Mouse (Mus musculus): ENCODE measurements around the gene Gm40193. TPM values are rescaled to one million over a fixed set of nuclear protein-coding genes. Genes with fewer than 3 reads are reported as not detected.

Gm40193 gene
- polyA plus RNA-seq (2015; fragmentation: Nextera tagmentation; extraction: Ambion mirVana), result not detected in 2 replicates

DNA sequence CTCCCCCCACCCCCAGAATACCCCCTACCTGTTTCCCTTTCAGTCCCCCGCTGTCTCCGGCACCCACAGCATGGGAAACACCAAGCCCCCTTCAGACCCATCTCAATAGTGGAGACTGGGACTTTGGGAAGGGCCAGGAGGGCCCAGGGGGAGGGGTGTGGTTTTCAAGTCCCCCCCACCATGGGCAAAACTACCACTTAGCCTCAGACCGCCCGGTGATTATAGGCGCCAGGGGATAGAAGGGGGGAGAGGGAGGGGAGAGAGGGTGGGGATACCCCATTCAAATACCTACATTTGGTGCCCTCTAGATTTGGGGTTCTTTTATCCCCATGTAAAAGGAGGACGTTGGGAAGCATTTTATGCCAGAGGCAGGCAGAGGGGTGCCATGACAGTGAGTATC lies at the start of gene Gm40193:
TSS of gene Gm40193 (minus strand) at position 101 of the 400 bp plus-strand sequence.
- 72% methylated on average over 6 of the region's 6 CpGs for whole genome bisulfite sequencing (ENCODE audit: insufficient replicate concordance)
- H3K9me3 ChIP-seq (replicated peaks; ENCODE audit: control insufficient read depth, low read length), result no peaks in the 10 kb centered on the region
- no peak within 1 kb of the TSS for H3K27ac ChIP-seq (ENCODE audit: low read length)
- H3K9ac ChIP-seq (ENCODE audit: low read depth, low read length), result no peak within 1 kb of the TSS
- H3K4me2 ChIP-seq (ENCODE audit: low read depth, low read length), result no peak within 1 kb of the TSS
- H3K4me3 ChIP-seq (ENCODE audit: low read depth, low read length), result no peak within 1 kb of the TSS
- no peaks in the 10 kb centered on the region for H3K27me3 ChIP-seq (ENCODE audit: control insufficient read depth, insufficient read depth, low read depth, low read length)
- H3K4me1 ChIP-seq (ENCODE audit: control insufficient read depth, low read depth, low read length), result no peaks in the 10 kb centered on the region
- ATAC-seq (ENCODE audit: low read depth), result no peak
- no peaks in the 10 kb centered on the region; the same call in 1 of the 2 replicates for H3K36me3 ChIP-seq (ENCODE audit: control insufficient read depth, insufficient read depth)

DNA sequence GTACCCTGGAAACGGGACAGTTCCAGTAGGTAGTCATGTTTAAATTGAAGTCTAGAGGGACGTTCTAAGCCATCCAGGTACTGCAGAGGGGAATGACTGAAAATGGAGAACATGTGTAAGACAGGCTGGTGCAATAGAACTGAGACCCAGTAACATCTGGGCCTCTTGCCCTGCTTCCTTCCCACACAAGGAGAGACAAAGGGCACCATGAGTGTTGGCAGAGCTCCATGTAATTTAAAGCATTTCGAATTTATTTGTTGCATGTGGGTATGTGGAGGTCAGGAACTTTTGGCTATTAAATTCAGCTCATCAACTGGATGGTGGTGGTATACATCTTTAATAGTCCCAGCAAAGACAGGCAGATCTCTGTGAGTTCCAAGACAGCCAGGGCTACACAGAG lies 49.5 kb upstream of the Gm40193 start:
- Histone ChIP-seq H3K4me1 (ENCODE audit: control insufficient read depth, low read depth, low read length) (peaks cover 23% of the 10 kb centered on the region), H3K27me3 (ENCODE audit: control insufficient read depth, insufficient read depth, low read depth, low read length) (no peaks in the 10 kb centered on the region)
- 43% methylated on average over 3 of the region's 3 CpGs for WGBS (ENCODE audit: insufficient replicate concordance)

DNA sequence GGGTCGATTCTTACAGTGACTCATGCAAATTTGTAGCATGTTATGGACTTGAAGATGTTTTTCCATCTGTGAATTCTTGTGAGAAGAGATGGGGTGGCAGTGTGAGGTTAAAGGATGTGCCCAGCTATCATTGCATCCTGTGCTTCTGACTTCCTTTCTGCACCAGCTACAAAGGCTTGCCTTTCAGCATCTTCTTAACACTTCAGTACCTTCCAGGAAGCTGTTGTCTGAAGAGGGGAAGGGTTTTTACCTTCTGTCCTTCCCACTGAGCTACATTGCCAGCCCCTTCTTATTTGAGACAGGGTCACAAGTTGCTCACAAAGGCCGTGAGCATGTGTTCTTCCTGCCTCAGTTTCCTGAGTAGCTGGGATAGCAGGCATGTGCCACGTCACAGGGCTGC lies 48.2 kb upstream of the Gm40193 start:
- no peak overlapping the region for H3K4me3 ChIP-seq (ENCODE audit: low read depth, low read length)
- H3K36me3 ChIP-seq (ENCODE audit: control insufficient read depth, insufficient read depth), result no peaks in the 10 kb centered on the region
- H3K9ac ChIP-seq (ENCODE audit: low read depth, low read length), result no peak overlapping the region
- H3K4me1 ChIP-seq (ENCODE audit: control insufficient read depth, low read depth, low read length), result peaks cover 12% of the 10 kb centered on the region
- H3K27me3 ChIP-seq (ENCODE audit: control insufficient read depth, insufficient read depth, low read depth, low read length), result no peaks in the 10 kb centered on the region
- ATAC-seq (ENCODE audit: low read depth), result no peak
- H3K27ac ChIP-seq (ENCODE audit: low read length), result no peak overlapping the region
- no peaks in the 10 kb centered on the region for H3K9me3 ChIP-seq (replicated peaks; ENCODE audit: control insufficient read depth, low read length)
- 46% methylated on average over 3 of the region's 3 CpGs for WGBS (ENCODE audit: insufficient replicate concordance)
- no peak overlapping the region for H3K4me2 ChIP-seq (ENCODE audit: low read depth, low read length)

More for the DNA sequence above, 49.5 kb upstream of the Gm40193 start:
- no peak overlapping the region for H3K27ac ChIP-seq (ENCODE audit: low read length)
- no peaks in the 10 kb centered on the region for H3K36me3 ChIP-seq (ENCODE audit: control insufficient read depth, insufficient read depth)
- no peak overlapping the region for H3K4me3 ChIP-seq (ENCODE audit: low read depth, low read length)
- H3K9me3 ChIP-seq (replicated peaks; ENCODE audit: control insufficient read depth, low read length), result no peaks in the 10 kb centered on the region
- H3K9ac ChIP-seq (ENCODE audit: low read depth, low read length), result no peak overlapping the region
- no peak overlapping the region for H3K4me2 ChIP-seq (ENCODE audit: low read depth, low read length)
- no peak for ATAC-seq (ENCODE audit: low read depth)

DNA sequence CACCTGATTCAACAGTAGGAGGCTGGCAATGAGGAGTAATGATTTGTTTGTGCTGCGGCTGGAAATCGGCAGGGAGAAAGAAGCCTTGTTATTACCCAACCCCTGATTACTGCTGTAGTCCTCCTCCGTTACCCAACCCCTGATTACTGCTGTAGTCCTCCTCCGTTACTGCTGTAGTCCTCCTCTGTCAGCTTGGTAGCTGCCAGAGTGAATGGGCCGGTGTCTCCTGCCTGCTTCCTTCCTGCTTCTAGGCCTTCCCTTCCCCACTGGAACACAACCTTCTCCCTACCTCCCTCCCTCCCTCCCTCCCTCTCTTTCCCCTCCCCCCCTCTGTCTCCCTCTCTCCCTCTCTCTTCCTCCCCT lies 47.6 kb upstream of the Gm40193 start:
- peaks cover 12% of the 10 kb centered on the region for H3K4me1 ChIP-seq (ENCODE audit: control insufficient read depth, low read depth, low read length)
- ATAC-seq (ENCODE audit: low read depth), result no peak
- no peaks in the 10 kb centered on the region for H3K9me3 ChIP-seq (replicated peaks; ENCODE audit: control insufficient read depth, low read length)
- no peaks in the 10 kb centered on the region for H3K36me3 ChIP-seq (ENCODE audit: control insufficient read depth, insufficient read depth)
- 0 out of 2 replicates have a peak overlapping the region, but pooled peaks have one; percentile 17 for H3K27ac ChIP-seq (ENCODE audit: low read length)
- WGBS (ENCODE audit: insufficient replicate concordance), result 33% methylated on average over 5 of the region's 5 CpGs
- no peak overlapping the region for H3K9ac ChIP-seq (ENCODE audit: low read depth, low read length)
- H3K27me3 ChIP-seq (ENCODE audit: control insufficient read depth, insufficient read depth, low read depth, low read length), result no peaks in the 10 kb centered on the region
- no peak overlapping the region for H3K4me2 ChIP-seq (ENCODE audit: low read depth, low read length)
- no peak overlapping the region for H3K4me3 ChIP-seq (ENCODE audit: low read depth, low read length)

DNA sequence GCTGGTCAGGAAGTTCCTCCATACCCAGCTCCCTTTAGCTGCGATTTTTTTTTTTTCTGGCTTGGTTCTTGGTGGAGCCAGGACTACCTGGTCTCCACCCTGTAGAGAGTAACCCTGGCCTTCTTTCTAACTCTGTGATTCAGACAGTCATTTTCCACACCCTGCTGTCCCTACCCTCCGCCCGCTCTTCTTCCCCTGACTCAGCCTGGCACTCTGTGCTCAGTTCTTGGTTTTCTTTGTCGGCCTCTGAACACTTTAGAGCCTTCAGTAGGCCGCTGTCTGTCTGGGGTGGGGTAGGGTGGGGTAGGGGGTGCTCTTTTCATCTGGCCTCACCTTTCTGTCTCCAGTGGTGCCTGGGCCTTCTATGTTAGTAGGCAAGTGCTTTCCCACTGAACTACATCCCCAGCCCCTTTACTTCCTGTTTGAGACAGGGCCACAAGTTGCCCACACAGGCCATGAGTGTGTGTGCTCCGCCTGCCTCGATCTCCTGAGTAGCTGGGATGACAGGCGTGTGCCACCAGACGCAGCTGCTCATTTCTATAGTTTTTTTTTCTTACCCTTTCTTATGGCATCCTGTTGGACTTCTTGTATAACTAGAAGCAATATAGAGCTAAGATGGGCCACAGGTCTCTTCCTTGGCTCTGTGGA lies 47.1 kb upstream of the Gm40193 start:
- Histone ChIP-seq H3K4me3 (ENCODE audit: low read depth, low read length) (no peak overlapping the region), H3K27ac (ENCODE audit: low read length) (0 out of 2 replicates have a peak overlapping the region, but pooled peaks have one; percentile 17), H3K9me3 (replicated peaks; ENCODE audit: control insufficient read depth, low read length) (no peaks in the 10 kb centered on the region), H3K36me3 (ENCODE audit: control insufficient read depth, insufficient read depth) (no peaks in the 10 kb centered on the region), H3K9ac (ENCODE audit: low read depth, low read length) (no peak overlapping the region), H3K4me2 (ENCODE audit: low read depth, low read length) (no peak overlapping the region), H3K4me1 (ENCODE audit: control insufficient read depth, low read depth, low read length) (peaks cover 12% of the 10 kb centered on the region), H3K27me3 (ENCODE audit: control insufficient read depth, insufficient read depth, low read depth, low read length) (no peaks in the 10 kb centered on the region)
- ATAC-seq (ENCODE audit: low read depth), result no peak
- WGBS (ENCODE audit: insufficient replicate concordance), result 53% methylated on average over 9 of the region's 9 CpGs

DNA sequence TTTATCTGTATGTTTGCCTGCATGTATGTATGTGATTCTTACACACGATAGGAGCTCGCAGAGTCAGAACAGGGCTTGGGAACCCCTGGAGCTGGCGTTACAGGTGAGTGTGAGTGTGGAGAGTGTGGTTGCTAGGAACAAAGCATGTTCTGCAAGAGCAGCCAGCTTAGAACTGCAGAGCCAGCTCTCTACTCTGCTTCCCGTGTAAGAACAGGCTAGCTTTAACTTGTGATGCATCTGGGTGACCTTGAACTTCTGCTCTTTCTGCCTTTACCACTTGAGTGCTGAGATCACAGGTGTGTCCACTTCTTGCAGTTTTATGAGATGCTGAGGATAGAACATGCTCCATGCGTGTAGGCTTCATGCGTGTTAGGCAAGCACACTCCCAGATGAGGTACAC lies 46.2 kb upstream of the Gm40193 start:
- 73% methylated on average over 6 of the region's 6 CpGs for WGBS (ENCODE audit: insufficient replicate concordance)
- Histone ChIP-seq H3K4me3 (ENCODE audit: low read depth, low read length) (no peak overlapping the region), H3K27ac (ENCODE audit: low read length) (no peak overlapping the region), H3K4me1 (ENCODE audit: control insufficient read depth, low read depth, low read length) (peaks cover 12% of the 10 kb centered on the region), H3K36me3 (ENCODE audit: control insufficient read depth, insufficient read depth) (no peaks in the 10 kb centered on the region), H3K4me2 (ENCODE audit: low read depth, low read length) (no peak overlapping the region), H3K9ac (ENCODE audit: low read depth, low read length) (no peak overlapping the region), H3K27me3 (ENCODE audit: control insufficient read depth, insufficient read depth, low read depth, low read length) (no peaks in the 10 kb centered on the region), H3K9me3 (replicated peaks; ENCODE audit: control insufficient read depth, low read length) (no peaks in the 10 kb centered on the region)
- no peak for ATAC-seq (ENCODE audit: low read depth)

DNA sequence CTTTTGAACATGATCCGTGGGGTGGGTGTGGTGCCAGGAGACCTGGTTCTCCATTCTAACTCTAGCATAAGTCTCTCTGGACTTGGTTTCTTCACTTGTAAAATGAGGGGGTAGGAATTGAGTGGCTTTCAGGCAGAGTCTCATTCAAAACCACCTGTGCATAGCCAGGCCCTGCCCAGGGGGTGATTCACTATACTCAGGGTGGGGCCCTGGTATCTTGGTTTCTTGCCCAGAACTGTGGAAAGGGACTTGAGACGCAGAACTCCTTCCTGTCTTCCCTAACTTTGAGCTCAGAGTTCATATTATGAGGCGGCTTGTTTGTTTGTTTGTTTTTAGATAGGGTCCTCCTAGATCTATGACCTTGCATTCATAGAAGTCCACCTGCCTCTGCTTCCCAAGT lies 44.5 kb upstream of the Gm40193 start:
- no peak overlapping the region for H3K9ac ChIP-seq (ENCODE audit: low read depth, low read length)
- H3K36me3 ChIP-seq (ENCODE audit: control insufficient read depth, insufficient read depth), result no peaks in the 10 kb centered on the region
- no peak overlapping the region for H3K4me2 ChIP-seq (ENCODE audit: low read depth, low read length)
- H3K4me1 ChIP-seq (ENCODE audit: control insufficient read depth, low read depth, low read length), result peaks cover 19% of the 10 kb centered on the region
- no peaks in the 10 kb centered on the region for H3K27me3 ChIP-seq (ENCODE audit: control insufficient read depth, insufficient read depth, low read depth, low read length)
- no peak for ATAC-seq (ENCODE audit: low read depth)
- H3K4me3 ChIP-seq (ENCODE audit: low read depth, low read length), result no peak overlapping the region
- 68% methylated on average over 3 of the region's 3 CpGs for WGBS (ENCODE audit: insufficient replicate concordance)
- no peaks in the 10 kb centered on the region for H3K9me3 ChIP-seq (replicated peaks; ENCODE audit: control insufficient read depth, low read length)
- H3K27ac ChIP-seq (ENCODE audit: low read length), result no peak overlapping the region

DNA sequence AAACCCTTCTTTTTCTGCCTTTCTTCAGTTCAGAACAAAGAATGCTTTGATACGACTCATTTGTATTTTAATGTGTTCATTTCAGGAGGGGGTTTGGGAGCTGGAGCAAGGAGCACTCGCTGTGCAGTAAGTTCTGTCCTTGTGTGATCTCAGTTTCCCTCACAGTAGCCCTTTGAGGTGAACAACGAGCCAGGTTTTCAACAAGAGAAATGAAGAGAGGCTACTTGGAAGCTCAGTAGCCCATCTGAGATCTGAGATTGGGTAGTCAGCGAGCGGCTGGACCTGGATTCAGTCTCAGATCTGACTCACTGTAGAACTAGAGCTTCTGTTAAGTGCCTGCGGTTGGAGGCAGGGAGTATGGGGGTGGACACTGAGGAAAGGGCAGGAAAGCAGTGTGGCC lies 41.1 kb upstream of the Gm40193 start:
- Histone ChIP-seq H3K4me3 (ENCODE audit: low read depth, low read length) (no peak overlapping the region), H3K9ac (ENCODE audit: low read depth, low read length) (no peak overlapping the region), H3K27me3 (ENCODE audit: control insufficient read depth, insufficient read depth, low read depth, low read length) (no peaks in the 10 kb centered on the region), H3K27ac (ENCODE audit: low read length) (no peak overlapping the region), H3K4me1 (ENCODE audit: control insufficient read depth, low read depth, low read length) (peaks cover 25% of the 10 kb centered on the region), H3K9me3 (replicated peaks; ENCODE audit: control insufficient read depth, low read length) (no peaks in the 10 kb centered on the region), H3K36me3 (ENCODE audit: control insufficient read depth, insufficient read depth) (no peaks in the 10 kb centered on the region), H3K4me2 (ENCODE audit: low read depth, low read length) (no peak overlapping the region)
- ATAC-seq (ENCODE audit: low read depth), result no peak
- WGBS (ENCODE audit: insufficient replicate concordance), result 74% methylated on average over 6 of the region's 6 CpGs

DNA sequence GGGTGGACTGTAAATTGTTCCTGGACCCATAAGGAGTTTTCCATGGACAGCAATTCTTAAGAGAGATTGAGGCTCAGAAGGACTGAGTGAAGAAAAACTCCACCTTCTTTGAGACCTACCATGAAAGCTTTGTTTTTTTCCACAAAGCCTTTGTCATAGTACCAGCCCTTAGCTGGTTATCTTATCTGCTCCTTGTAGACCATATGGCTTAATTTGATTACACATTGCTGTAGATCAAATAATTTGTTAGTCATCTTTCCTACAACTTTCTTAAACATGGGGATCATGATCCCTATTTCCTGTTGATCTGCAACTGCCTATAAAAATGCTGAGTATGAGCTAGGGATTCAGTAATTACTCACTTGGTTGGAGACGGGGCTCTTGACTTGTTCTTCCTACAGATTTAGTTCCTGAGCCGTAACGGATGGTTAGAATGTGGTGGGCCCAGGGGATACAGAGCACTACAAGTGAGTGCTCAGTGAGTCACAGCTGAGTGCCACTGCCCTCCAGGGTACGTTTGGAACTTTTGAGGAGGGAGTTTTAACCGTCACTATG lies 39.7 kb upstream of the Gm40193 start:
- no peak overlapping the region for H3K4me3 ChIP-seq (ENCODE audit: low read depth, low read length)
- peak overlapping the region; percentile 9; the same call in 1 of the 2 replicates for H3K4me2 ChIP-seq (ENCODE audit: low read depth, low read length)
- no peak overlapping the region for H3K27ac ChIP-seq (ENCODE audit: low read length)
- WGBS (ENCODE audit: insufficient replicate concordance), result 39% methylated on average over 5 of the region's 5 CpGs
- no peaks in the 10 kb centered on the region for H3K36me3 ChIP-seq (ENCODE audit: control insufficient read depth, insufficient read depth)
- no peaks in the 10 kb centered on the region for H3K9me3 ChIP-seq (replicated peaks; ENCODE audit: control insufficient read depth, low read length)
- ATAC-seq (ENCODE audit: low read depth), result peak; percentile 39; the same call in 1 of the 2 replicates
- H3K9ac ChIP-seq (ENCODE audit: low read depth, low read length), result no peak overlapping the region
- no peaks in the 10 kb centered on the region for H3K27me3 ChIP-seq (ENCODE audit: control insufficient read depth, insufficient read depth, low read depth, low read length)
- peaks cover 20% of the 10 kb centered on the region for H3K4me1 ChIP-seq (ENCODE audit: control insufficient read depth, low read depth, low read length)

Measured in liver, embryonic 16.5 days (tissue).